Mouse (Mus musculus): ENCODE data around the gene Tmem170b. TPM values are rescaled to one million over a fixed set of nuclear protein-coding genes. Genes with fewer than 3 reads are reported as not detected.
A peak's percentile ranks its signal among the peaks of the same experiment; 100 is the strongest.

Gene Tmem170b
- total RNA-seq, 2 experiments from 2014 or later: 84.1 to 88.0 TPM

GRCm38 (mm10) chr13:41611046-41611445 lies 5.3 kb downstream of the Tmem170b start:
- DNase-seq (ENCODE audit: low spot score in 2 of 2): no peak

GRCm38 (mm10) chr13:41614539-41614938 lies 8.8 kb downstream of the Tmem170b start:
- DNase-seq (ENCODE audit: low spot score in 2 of 2): no peak

DNA sequence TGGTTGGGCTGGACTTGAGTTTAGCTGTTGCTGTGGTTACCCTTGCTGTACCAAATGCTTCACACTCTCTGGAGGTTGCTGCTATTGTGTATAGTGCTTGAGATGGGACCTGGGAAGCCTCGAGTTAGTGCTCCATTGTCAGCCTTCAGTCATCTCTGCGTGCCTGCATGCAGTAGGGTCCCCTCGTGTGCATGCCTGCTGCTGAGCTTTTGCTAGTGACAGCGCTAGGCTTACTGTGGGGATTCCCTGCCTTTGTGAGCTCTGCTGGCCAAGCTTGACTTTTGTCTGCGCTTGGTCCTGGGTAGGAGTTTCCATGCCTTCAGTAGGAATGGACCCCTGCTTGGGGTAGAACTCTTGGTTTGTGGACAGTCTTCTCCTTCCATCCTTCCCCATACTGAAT lies 9.3 kb downstream of the Tmem170b start:
- no peak for DNase-seq (ENCODE audit: low spot score in 2 of 2)

- DNase-seq (ENCODE audit: low spot score in 2 of 2): no peak
Observed at GRCm38 (mm10) chr13:41619470-41619869, 13.8 kb downstream of the Tmem170b start.

DNA sequence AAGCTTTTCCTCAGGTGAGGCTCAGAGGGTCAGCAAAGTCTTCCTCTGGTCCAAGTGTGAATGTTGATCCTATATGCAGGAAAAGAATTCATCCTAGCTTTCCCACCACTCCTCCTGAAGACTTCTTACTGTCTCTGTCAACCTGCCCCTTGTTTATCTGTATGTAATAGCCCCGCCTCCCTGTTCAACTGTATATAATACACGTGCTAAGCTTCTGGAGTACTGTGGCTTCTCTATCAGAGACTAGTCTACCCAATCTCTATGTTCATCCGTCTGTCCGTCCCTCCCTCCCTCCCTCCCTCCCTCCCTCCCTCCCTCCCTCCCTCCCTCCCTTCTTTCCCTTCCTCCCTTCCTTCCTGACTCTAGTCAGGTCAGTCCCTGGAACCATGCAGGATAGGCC lies 14.4 kb downstream of the Tmem170b start:
- no peak for DNase-seq (ENCODE audit: low spot score in 2 of 2)

DNA sequence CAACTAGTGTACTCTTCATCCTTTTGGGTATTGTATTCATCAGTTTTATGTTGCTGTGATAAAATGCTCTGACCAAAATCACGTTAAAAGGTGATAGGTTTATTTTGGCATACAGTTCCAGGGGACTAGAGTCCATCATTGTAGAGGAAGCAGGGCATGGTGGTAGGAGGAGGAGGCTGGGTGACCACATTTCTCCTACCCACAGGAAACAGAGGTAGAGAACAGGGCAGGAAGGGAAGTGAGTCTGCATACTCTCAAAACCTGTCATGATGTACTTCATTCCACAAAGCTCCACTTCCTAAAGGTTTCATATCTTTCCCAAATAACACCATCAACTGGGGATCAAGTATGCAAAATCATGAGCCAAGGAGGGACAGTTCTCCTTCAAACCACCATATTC lies 18.4 kb downstream of the Tmem170b start:
- no peak for DNase-seq (ENCODE audit: low spot score in 2 of 2)

GRCm38 (mm10) chr13:41625248-41625647 lies 19.5 kb downstream of the Tmem170b start:
- DNase-seq (ENCODE audit: low spot score in 2 of 2): no peak

DNA sequence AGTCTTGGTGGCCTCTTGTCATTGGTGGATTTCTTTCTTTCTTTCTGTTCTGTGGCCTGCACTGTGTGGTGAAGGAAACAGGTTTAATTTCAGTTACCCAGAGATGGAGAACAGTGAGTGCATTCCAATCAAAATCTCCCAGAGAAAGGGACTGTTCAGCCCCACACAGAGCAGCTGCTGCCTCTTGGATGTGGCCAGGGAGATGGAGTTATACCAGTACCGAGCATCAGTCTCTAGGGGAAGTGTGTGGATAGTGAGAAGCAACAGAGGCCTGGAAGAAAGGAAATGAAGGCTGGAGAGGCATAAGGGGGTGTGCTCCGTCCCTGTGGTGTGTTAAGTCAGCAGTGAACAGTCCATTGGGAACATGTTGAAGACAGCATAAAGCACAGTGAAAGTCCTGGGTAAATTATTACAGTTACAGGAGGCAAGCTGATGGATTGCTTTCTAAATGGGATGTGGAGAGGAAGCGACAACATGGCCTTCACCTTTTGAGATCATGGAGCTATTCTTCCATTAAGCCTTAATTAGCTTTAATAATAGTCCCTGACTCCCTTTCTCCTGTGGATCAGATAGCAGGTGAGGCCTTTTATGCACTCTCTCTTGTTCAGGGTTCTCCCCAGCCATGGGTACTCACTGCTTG lies 21.7 kb downstream of the Tmem170b start:
- no peak for DNase-seq (ENCODE audit: low spot score in 2 of 2)

DNA sequence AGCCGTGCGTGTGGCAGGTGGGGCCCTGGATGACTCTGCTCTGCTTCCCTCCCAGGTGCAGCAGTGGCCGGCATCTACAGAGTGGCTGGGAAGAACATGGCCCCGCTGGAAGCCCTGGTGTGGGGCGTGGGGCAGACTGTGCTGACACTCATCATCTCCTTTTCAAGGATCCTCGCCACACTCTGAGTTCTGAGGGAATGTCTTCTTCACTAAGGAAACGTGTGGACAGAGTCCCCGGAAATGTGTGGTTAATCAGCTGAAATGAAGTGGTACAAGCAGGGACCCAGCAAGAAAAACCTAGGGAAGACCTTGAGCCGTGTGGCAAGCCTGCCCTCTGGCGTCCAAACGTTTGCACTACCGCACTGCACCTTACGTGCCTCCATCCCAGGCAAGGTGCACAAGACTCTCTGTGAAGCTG lies 28.7 kb downstream of the Tmem170b start:
- DNase-seq (ENCODE audit: low spot score in 2 of 2): peak; percentile 66 to 79

GRCm38 (mm10) chr13:41638083-41638482 lies 32.4 kb downstream of the Tmem170b start:
- no peak for DNase-seq (ENCODE audit: low spot score in 2 of 2)

DNA sequence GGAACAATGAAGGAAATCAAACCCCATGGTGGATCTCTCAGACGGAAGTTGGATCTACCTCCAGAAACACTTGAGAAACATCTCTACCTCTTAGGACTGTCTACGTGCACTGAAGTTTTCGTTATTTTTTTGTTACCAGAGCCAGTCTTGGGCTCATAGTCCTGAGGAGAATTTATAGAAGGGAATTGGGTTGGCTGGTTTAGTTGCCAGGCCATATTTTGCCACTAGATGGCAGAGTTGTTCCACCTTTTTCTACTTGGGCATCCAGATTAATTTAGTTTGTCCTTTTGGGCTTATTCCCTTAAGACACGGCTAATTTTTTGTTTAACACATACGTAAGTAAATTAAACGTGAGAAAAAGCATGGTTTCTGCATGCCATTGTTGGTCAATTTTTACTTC lies 37.1 kb downstream of the Tmem170b start:
- peak; percentile 71 to 80 for DNase-seq (ENCODE audit: low spot score in 2 of 2)

GRCm38 (mm10) chr13:41643798-41644197 lies 38.1 kb downstream of the Tmem170b start:
- DNase-seq (ENCODE audit: low spot score in 2 of 2): no peak

DNA sequence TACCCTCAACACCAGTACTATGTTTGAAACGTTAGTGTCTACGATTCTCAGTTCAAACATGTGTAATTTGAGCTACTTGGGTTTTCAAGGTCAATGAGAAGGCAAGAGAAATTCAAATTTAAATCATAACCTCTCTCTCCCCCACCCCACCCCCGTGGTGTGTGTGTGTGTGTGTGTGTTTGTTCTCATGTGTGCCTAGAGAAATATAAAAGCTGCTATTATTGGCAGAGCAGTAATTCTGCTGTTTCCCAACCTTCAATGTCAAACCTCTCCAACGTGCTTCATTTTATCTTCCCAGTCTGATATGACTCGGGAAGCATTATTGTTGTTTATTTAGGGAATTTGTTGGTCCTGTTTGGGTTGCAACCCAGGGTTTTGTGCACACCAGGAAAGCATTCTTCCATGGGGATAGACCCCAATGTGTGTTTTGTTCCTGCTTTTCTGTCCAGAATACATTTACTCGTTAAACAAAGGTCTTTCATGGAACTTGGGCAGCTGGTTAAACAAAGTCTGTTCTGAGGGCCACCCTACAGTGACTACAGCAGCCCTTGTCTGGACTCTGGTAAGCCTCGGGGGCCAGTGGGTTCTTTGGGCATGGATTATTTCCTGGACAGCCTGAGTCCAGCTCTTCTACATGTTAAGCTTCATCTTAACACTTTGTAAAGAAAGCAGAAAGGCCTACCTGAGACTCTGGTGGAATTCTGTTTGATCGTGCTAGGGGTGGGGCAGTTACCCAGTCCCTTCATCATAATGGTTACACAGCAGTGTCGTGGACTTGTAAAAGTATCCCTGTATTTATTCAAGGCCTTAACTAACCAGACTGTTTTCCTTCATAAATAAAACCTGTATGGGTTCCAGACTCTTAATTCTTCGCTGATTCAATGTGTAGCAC lies 39.1 kb downstream of the Tmem170b start:
- no peak for DNase-seq (ENCODE audit: low spot score in 2 of 2)

- no peak for DNase-seq (ENCODE audit: low spot score in 2 of 2)
Observed at GRCm38 (mm10) chr13:41645483-41645859, 39.8 kb downstream of the Tmem170b start.

DNA sequence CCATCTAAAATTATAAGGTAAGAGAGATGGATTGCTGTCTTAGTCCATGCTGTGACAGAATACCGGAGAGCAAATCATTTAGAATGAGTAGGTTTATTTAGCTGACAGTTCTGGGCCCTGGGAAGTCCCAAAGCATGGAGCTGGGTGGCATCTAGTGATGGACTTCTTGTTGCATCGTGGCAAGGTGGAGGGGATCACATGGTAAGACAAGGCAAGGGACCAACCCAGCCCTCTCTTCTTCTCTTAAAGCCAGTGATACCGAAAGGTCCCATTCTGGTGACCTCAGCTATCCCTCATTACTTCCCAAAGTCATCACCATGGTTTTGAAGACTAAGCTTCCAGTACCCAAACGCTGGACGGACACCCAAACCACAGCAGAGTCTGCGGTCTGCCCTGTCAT lies 42.3 kb downstream of the Tmem170b start:
- no peak for DNase-seq (ENCODE audit: low spot score in 2 of 2)

GRCm38 (mm10) chr13:41650665-41651064 lies 45.0 kb downstream of the Tmem170b start:
- DNase-seq (ENCODE audit: low spot score in 2 of 2): no peak

GRCm38 (mm10) chr13:41653791-41654190 lies 48.1 kb downstream of the Tmem170b start:
- no peak for DNase-seq (ENCODE audit: low spot score in 2 of 2)

DNA sequence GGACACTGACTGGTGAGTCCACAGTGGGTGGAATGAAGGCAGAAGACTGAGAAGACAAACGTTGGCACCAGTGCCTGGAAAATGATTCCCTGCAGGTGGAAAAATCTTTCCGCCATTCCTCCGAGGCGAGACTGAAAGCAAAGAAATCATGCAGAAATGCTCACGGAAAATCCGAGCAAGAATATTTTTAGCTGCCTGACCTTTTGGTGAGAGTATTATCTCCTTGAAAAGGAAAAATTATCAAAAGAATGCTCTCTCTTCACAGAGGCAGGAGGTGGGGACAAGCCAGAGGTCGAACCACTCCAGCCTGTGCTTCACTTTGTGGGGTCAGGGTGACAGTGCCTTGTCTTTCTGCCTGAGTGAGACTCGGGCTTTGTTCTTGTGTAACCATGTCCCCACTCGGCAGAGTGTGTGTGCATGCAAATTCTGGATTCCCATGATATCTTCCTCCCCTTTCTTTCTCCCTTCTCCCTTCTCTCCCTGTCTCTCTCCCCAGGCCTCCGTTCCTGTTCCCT lies 49.9 kb downstream of the Tmem170b start:
- no peak for DNase-seq (ENCODE audit: low spot score in 2 of 2)

- DNase-seq (ENCODE audit: low spot score in 2 of 2): peak in 1 of 2 experiments; percentile 58
Observed at GRCm38 (mm10) chr13:41660052-41660793, 54.5 kb downstream of the Tmem170b start.

DNA sequence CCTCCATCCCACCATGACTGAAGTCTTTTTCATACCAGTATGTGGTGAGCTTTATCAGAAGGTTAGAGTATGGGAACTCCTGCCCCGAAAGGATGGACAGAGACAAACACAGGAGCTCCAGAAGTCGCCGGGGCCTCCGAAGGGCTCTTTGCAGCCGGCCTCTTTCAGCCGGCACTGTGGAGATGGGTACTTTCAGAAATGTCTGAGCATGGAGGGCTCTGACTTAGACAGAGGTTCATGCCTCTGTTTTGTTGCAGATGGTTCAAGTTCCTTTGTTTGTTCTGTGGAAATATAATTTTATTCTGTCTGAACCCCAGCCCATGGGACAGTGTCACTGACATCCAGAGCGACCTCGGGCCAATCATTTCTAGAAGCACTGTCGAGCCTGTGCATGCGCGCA lies 55.4 kb downstream of the Tmem170b start:
- no peak for DNase-seq (ENCODE audit: low spot score in 2 of 2)

GRCm38 (mm10) chr13:41662401-41663070 lies 56.8 kb downstream of the Tmem170b start:
- DNase-seq (ENCODE audit: low spot score in 2 of 2): peak in 1 of 2 experiments; percentile 33

All from layer of hippocampus, postnatal 14 days (tissue).